Mouse (Mus musculus): ENCODE data around the gene Rab11fip4. TPM values are rescaled to one million over a fixed set of nuclear protein-coding genes. Genes with fewer than 3 reads are reported as not detected.

Rab11fip4 gene
- total and polyA plus RNA-seq, 3 experiments, result 1.8 to 7.2 (median 2.7) TPM

GRCm38 (mm10) chr11:79654407-79654831 lies 63.4 kb downstream of the Rab11fip4 start:
- no peak for DNase-seq

GRCm38 (mm10) chr11:79655592-79655991 lies 64.6 kb downstream of the Rab11fip4 start:
- DNase-seq, result peak; percentile 61

- no peak for DNase-seq
Observed at GRCm38 (mm10) chr11:79656491-79656890, 65.5 kb downstream of the Rab11fip4 start.

- no peak for DNase-seq
Observed at GRCm38 (mm10) chr11:79657053-79657452, 66.0 kb downstream of the Rab11fip4 start.

- no peak for DNase-seq
Observed at GRCm38 (mm10) chr11:79658205-79658825, 67.3 kb downstream of the Rab11fip4 start.

GRCm38 (mm10) chr11:79660361-79661205 lies 69.6 kb downstream of the Rab11fip4 start:
- peak; percentile 82 for DNase-seq

GRCm38 (mm10) chr11:79661877-79662545 lies 71.0 kb downstream of the Rab11fip4 start:
- DNase-seq, result no peak

GRCm38 (mm10) chr11:79663158-79663557 lies 72.1 kb downstream of the Rab11fip4 start:
- DNase-seq, result no peak

GRCm38 (mm10) chr11:79663570-79663969 lies 72.6 kb downstream of the Rab11fip4 start:
- DNase-seq, result no peak

- peak; percentile 88 for DNase-seq
Observed at GRCm38 (mm10) chr11:79666544-79666943, 75.5 kb downstream of the Rab11fip4 start.

- no peak for DNase-seq
Observed at GRCm38 (mm10) chr11:79669210-79669609, 78.2 kb downstream of the Rab11fip4 start.

- no peak for DNase-seq
Observed at GRCm38 (mm10) chr11:79669947-79670346, 78.9 kb downstream of the Rab11fip4 start.

- peak; percentile 44 for DNase-seq
Observed at GRCm38 (mm10) chr11:79670411-79670945, 79.5 kb downstream of the Rab11fip4 start.

- peak; percentile 36 for DNase-seq
Observed at GRCm38 (mm10) chr11:79671668-79672281, 80.8 kb downstream of the Rab11fip4 start.

GRCm38 (mm10) chr11:79673072-79673471 lies 82.1 kb downstream of the Rab11fip4 start:
- DNase-seq, result peak; percentile 39

- DNase-seq, result no peak
Observed at GRCm38 (mm10) chr11:79673717-79674116, 82.7 kb downstream of the Rab11fip4 start.

- no peak for DNase-seq
Observed at GRCm38 (mm10) chr11:79674231-79674630, 83.2 kb downstream of the Rab11fip4 start.

- DNase-seq, result peak; percentile 28
Observed at GRCm38 (mm10) chr11:79674632-79675031, 83.6 kb downstream of the Rab11fip4 start.

GRCm38 (mm10) chr11:79675285-79675684 lies 84.3 kb downstream of the Rab11fip4 start:
- DNase-seq, result no peak

GRCm38 (mm10) chr11:79675994-79676393 lies 85.0 kb downstream of the Rab11fip4 start:
- no peak for DNase-seq

GRCm38 (mm10) chr11:79676483-79676967 lies 85.5 kb downstream of the Rab11fip4 start:
- DNase-seq, result no peak

- DNase-seq, result no peak
Observed at GRCm38 (mm10) chr11:79677402-79677801, 86.4 kb downstream of the Rab11fip4 start.
